Mouse (Mus musculus) thymus, adult 2 months (tissue): ENCODE data around the gene Nap1l4. TPM values are rescaled to one million over a fixed set of nuclear protein-coding genes. Genes with fewer than 3 reads are reported as not detected.

ENCODE experiments used
- DNase-seq: peaks from one replicate; pipeline ENCODE4 v3.0.0; 2021
- H3K27ac ChIP-seq: fragments of 200-500 bp; 2 replicates; pipeline ENCODE4 v1.5.1; 2012; ENCODE audit warnings: low read length, control low read depth; ENCODE audit not compliant: control insufficient read depth, insufficient read depth
- H3K27me3 ChIP-seq: fragments of 200-500 bp; 2 replicates; pipeline ENCODE4 v1.6.1; 2012; ENCODE audit warnings: mild to moderate bottlenecking, low read length, moderate library complexity, mixed read lengths; ENCODE audit not compliant: control insufficient read depth, insufficient read depth
- H3K36me3 ChIP-seq: fragments of 200-500 bp; 2 replicates; pipeline ENCODE4 v1.6.1; 2012; ENCODE audit warnings: mild to moderate bottlenecking, low read length, moderate library complexity; ENCODE audit not compliant: control insufficient read depth, insufficient read depth
- H3K4me1 ChIP-seq: fragments of 200-500 bp; replicated peaks from 2 replicates; pipeline ENCODE4 v1.6.1; 2012; ENCODE audit warnings: low read length; ENCODE audit not compliant: control insufficient read depth, insufficient read depth
- H3K4me3 ChIP-seq: fragments of 200-500 bp; 2 replicates; pipeline ENCODE4 v1.5.1; 2012; ENCODE audit warnings: mild to moderate bottlenecking, low read length, control low read depth, moderate library complexity; ENCODE audit not compliant: control insufficient read depth, insufficient read depth
- CTCF ChIP-seq: fragments of 200-500 bp; IDR thresholded peaks from 2 replicates; pipeline ENCODE4 v1.5.1; 2012; ENCODE audit warnings: mild to moderate bottlenecking, control low read depth, low read length, moderate library complexity, borderline replicate concordance; ENCODE audit not compliant: control insufficient read depth, poor library complexity, insufficient read depth; ENCODE audit errors: extremely low read depth
- POLR2A ChIP-seq: fragments of 200-500 bp; IDR thresholded peaks from 2 replicates; pipeline ENCODE4 v1.6.1; 2012; ENCODE audit warnings: mild to moderate bottlenecking, low read length, control low read depth, moderate library complexity; ENCODE audit not compliant: control insufficient read depth, poor library complexity, insufficient read depth; ENCODE audit errors: extremely low read depth
- WGBS: fragments of 180-500 bp; shearing (Covaris S2); methylation state at CpG from one replicate; pipeline ENCODE4 v1.1.7; 2018; 5-methylcytosine and 5-hydroxymethylcytosine counted together
- polyA plus RNA-seq: library from polyadenylated mRNA; depleted of rRNA; stranded (reverse); fragments of >200 nt; gene quantifications from 2 replicates; pipeline ENCODE4 v1.2.3, GENCODE M21; 2012; rRNA removed

Gene Nap1l4
- 107 and 120 TPM in 2 replicates for polyA plus RNA-seq

- H3K4me1 ChIP-seq, result 0 out of 2 replicates have a peak, but pooled peaks cover 2% of the 10 kb centered on the region
- under 1% methylated on average over 43 of the region's 43 CpGs for WGBS
- H3K27ac ChIP-seq, result peak within 1 kb of the TSS; percentile 69
- no peaks in the 10 kb centered on the region for H3K27me3 ChIP-seq
- H3K36me3 ChIP-seq, result no peaks in the 10 kb centered on the region
- TF ChIP-seq CTCF, result no peak
- peak; percentile 92 for TF ChIP-seq POLR2A
- DNase-seq, result peak; percentile 99
- peak within 1 kb of the TSS; percentile 80 for H3K4me3 ChIP-seq
Observed at GRCm38 (mm10) chr7:143548976-143549457, at the start of gene Nap1l4. Gene Nap1l4, minus strand, starts transcription at chr7:143549106.

GRCm38 (mm10) chr7:143594865-143595264, 46.0 kb upstream of the Nap1l4 start:
- Histone ChIP-seq H3K27me3 (no peaks in the 10 kb centered on the region), H3K4me3 (no peak overlapping the region), H3K4me1 (peaks cover 5% of the 10 kb centered on the region), H3K27ac (no peak overlapping the region), H3K36me3 (no peaks in the 10 kb centered on the region)
- WGBS, result 96% methylated on average over 5 of the region's 5 CpGs
- TF ChIP-seq POLR2A (no peak), CTCF (no peak)
- no peak for DNase-seq

- 94% methylated on average over 10 of the region's 10 CpGs for WGBS
Observed at GRCm38 (mm10) chr7:143592255-143592654, 43.3 kb upstream of the Nap1l4 start.

DNA sequence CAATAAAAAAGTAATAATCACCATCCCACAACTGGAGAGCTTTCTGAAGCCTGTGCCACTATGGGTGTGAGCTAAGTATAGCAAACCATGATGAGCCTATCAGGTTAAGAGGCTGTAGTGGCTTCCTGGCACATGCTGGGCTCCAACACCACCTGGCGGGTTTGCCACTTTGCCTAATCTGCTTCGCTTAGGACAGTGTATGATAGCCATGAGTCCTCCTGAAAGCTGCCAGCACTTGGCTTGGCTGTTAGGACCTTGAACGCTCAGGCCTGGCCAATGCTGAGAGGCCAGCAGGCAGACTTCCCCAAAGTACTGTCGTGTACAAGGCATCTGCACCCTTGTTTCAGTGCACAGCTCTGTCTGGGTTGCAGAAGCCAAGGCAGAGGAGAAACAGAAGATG, 39.1 kb upstream of the Nap1l4 start:
- Histone ChIP-seq H3K4me3 (no peak overlapping the region), H3K27me3 (no peaks in the 10 kb centered on the region), H3K36me3 (peaks cover 17% of the 10 kb centered on the region; the same call in 1 of the 2 replicates), H3K27ac (no peak overlapping the region), H3K4me1 (no peaks in the 10 kb centered on the region)
- no peak for DNase-seq
- WGBS, result 93% methylated on average over 4 of the region's 4 CpGs
- TF ChIP-seq CTCF (no peak), POLR2A (no peak)

More at GRCm38 (mm10) chr7:143592255-143592654, 43.3 kb upstream of the Nap1l4 start:
- no peak overlapping the region for H3K27ac ChIP-seq
- H3K36me3 ChIP-seq, result no peaks in the 10 kb centered on the region
- H3K4me3 ChIP-seq, result no peak overlapping the region
- no peak for DNase-seq
- TF ChIP-seq POLR2A, result no peak
- TF ChIP-seq CTCF, result no peak
- no peaks in the 10 kb centered on the region for H3K4me1 ChIP-seq
- H3K27me3 ChIP-seq, result no peaks in the 10 kb centered on the region

- Histone ChIP-seq H3K4me3 (no peak overlapping the region), H3K36me3 (peaks cover 19% of the 10 kb centered on the region; the same call in 1 of the 2 replicates), H3K4me1 (no peaks in the 10 kb centered on the region), H3K27me3 (no peaks in the 10 kb centered on the region), H3K27ac (no peak overlapping the region)
- WGBS, result 96% methylated on average over 5 of the region's 5 CpGs
- TF ChIP-seq POLR2A (no peak), CTCF (no peak)
- DNase-seq, result no peak
Observed at GRCm38 (mm10) chr7:143587586-143587985, 38.7 kb upstream of the Nap1l4 start.

GRCm38 (mm10) chr7:143583956-143584355, 35.0 kb upstream of the Nap1l4 start:
- DNase-seq, result peak; percentile 71
- Histone ChIP-seq H3K27me3 (no peaks in the 10 kb centered on the region), H3K36me3 (peaks cover 23% of the 10 kb centered on the region; the same call in 1 of the 2 replicates), H3K4me1 (no peaks in the 10 kb centered on the region), H3K4me3 (no peak overlapping the region), H3K27ac (no peak overlapping the region)
- TF ChIP-seq POLR2A, result no peak
- TF ChIP-seq CTCF, result peak; percentile 72; the same call in 1 of the 2 replicates
- 60% methylated on average over 3 of the region's 3 CpGs for WGBS

DNA sequence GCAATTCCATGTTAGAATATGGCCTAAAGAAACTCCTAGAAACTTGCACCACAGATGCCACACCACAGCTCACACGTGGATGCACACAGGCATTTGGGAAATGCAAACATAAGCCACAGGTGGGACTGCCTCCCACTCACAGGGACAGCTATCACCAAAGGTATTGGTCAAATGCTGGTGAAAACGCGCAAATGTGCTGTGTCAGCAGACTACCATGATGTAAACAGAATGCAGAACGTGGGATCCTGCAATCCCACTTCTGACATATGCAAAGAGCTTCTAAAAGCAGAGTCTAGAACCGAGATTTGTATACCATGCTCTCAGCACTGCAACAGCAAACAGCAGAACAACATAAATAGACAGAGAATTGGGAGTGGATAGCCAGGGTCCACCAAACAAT, 34.1 kb upstream of the Nap1l4 start:
- Histone ChIP-seq H3K4me1 (no peaks in the 10 kb centered on the region), H3K27me3 (no peaks in the 10 kb centered on the region), H3K27ac (no peak overlapping the region), H3K4me3 (no peak overlapping the region), H3K36me3 (peaks cover 23% of the 10 kb centered on the region; the same call in 1 of the 2 replicates)
- DNase-seq, result no peak
- 95% methylated on average over 5 of the region's 5 CpGs for WGBS
- TF ChIP-seq CTCF (no peak), POLR2A (no peak)
